Mouse (Mus musculus) intestine, embryonic 14.5 days (tissue): ENCODE measurements around the gene F7. TPM values are rescaled to one million over a fixed set of nuclear protein-coding genes. Genes with fewer than 3 reads are reported as not detected.

ENCODE experiments used
- ATAC-seq: fragments of 200-750 bp; cut with Nextera tagmentation; replicated peaks from 2 replicates; pipeline ENCODE4 v1.8.0; 2017; ENCODE audit warnings: low read depth, moderate number of reproducible peaks, moderate TSS enrichment, moderate library complexity; ENCODE audit not compliant: low FRiP score, low TSS enrichment
- DNase-seq: peaks from one replicate; pipeline ENCODE4 v3.0.0-alpha.2; 2018; ENCODE audit warnings: low spot score
- H3K27ac ChIP-seq: fragments of 300-500 bp; sonication (generic); 2 replicates; pipeline ENCODE4 v1.5.1; 2014; ENCODE audit warnings: low read depth, mild to moderate bottlenecking, control low read depth
- H3K27me3 ChIP-seq: fragments of 300-500 bp; sonication (generic); replicated peaks from 2 replicates; pipeline ENCODE4 v1.6.1; 2014; ENCODE audit warnings: low read length, control low read depth; ENCODE audit not compliant: control insufficient read depth, insufficient read depth
- H3K36me3 ChIP-seq: fragments of 300-500 bp; sonication (generic); 2 replicates; pipeline ENCODE4 v1.6.1; 2014; ENCODE audit warnings: low read length, control low read depth; ENCODE audit not compliant: control insufficient read depth, insufficient read depth
- H3K4me1 ChIP-seq: fragments of 300-500 bp; sonication (generic); replicated peaks from 2 replicates; pipeline ENCODE4 v1.6.1; 2014; ENCODE audit warnings: low read length, control low read depth, mixed read lengths; ENCODE audit not compliant: control insufficient read depth, insufficient read depth
- H3K4me2 ChIP-seq: fragments of 300-500 bp; sonication (generic); 2 replicates; pipeline ENCODE4 v1.6.1; 2014; ENCODE audit warnings: low read length
- H3K4me3 ChIP-seq: fragments of 300-500 bp; sonication (generic); 2 replicates; pipeline ENCODE4 v1.5.1; 2014; ENCODE audit warnings: low read depth, low read length, control low read depth, mixed read lengths
- H3K9ac ChIP-seq: fragments of 300-500 bp; sonication (generic); 2 replicates; pipeline ENCODE4 v1.6.1; 2014; ENCODE audit warnings: mild to moderate bottlenecking, low read length
- H3K9me3 ChIP-seq: fragments of 300-500 bp; sonication (generic); 2 replicates; pipeline ENCODE4 v1.6.1; 2016; ENCODE audit warnings: low read length, control low read depth; ENCODE audit not compliant: control insufficient read depth
- WGBS: fragments of 180-500 bp; shearing (Covaris S2); extraction: QIAGEN DNeasy Blood & Tissue Kit; methylation state at CpG from one replicate; pipeline ENCODE4 v1.1.7; 2014; 5-methylcytosine and 5-hydroxymethylcytosine counted together
- polyA plus RNA-seq: library from polyadenylated mRNA; unstranded; fragments of >200 nt; fragmentation: Nextera tagmentation; extraction: Ambion mirVana; gene quantifications from 2 replicates; pipeline ENCODE4 v1.2.1, GENCODE M21; 2014

F7 gene
- polyA plus RNA-seq, 1 experiment from 2014 or later = not detected

DNA sequence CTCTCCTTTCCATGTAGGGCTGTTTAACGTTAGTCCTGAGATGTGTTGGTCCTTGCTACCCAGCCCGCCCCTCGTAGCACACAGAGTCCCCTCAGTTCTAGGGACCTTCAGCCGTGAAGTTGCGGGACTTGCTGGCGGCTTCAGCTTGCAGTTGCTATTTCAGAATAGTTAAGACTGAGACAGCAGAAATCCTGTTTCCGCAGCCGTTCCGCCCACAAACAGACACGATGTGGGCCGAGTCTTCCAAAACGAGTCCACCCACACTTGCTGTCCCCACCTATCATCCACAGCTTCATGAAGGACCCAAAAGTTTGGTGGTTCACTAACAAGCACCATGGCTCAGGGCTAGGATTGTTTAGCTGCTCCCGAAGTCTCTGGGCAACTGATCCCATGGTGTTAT lies 40.6 kb upstream of the F7 start:
- Histone ChIP-seq H3K9me3 (no peaks in the 10 kb centered on the region), H3K27ac (no peak overlapping the region), H3K9ac (no peak overlapping the region), H3K36me3 (peaks cover 5% of the 10 kb centered on the region; the same call in 1 of the 2 replicates), H3K4me1 (no peaks in the 10 kb centered on the region), H3K4me3 (no peak overlapping the region), H3K27me3 (no peaks in the 10 kb centered on the region), H3K4me2 (no peak overlapping the region)
- DNase-seq (no peak), ATAC-seq (no peak)
- WGBS = 90% methylated on average over 13 of the region's 13 CpGs

DNA sequence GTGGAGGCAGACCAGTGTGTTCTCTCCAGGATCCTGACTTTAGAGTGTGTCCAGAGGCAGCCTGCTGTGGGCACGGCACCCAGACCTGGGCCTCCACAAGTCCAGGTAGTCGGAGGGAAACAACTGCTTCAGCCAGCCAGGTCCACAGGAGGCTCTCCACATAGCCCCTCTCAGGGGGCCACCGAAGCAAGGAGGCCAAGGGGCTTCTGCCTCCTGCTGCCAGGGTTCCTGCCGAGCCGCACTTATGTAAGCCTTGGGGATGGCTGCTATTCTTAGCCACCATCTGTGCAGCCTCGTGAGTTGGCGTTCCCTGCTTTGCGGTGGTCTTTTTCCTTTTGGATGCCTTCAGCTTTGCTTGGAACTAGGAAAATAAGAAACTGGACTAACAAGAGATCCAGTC lies 38.3 kb upstream of the F7 start:
- Histone ChIP-seq H3K4me3 (no peak overlapping the region), H3K9ac (no peak overlapping the region), H3K36me3 (peaks cover 5% of the 10 kb centered on the region; the same call in 1 of the 2 replicates), H3K27ac (no peak overlapping the region), H3K4me2 (no peak overlapping the region), H3K9me3 (no peaks in the 10 kb centered on the region), H3K27me3 (no peaks in the 10 kb centered on the region), H3K4me1 (no peaks in the 10 kb centered on the region)
- 89% methylated on average over 8 of the region's 8 CpGs for WGBS
- ATAC-seq (no peak), DNase-seq (no peak)

DNA sequence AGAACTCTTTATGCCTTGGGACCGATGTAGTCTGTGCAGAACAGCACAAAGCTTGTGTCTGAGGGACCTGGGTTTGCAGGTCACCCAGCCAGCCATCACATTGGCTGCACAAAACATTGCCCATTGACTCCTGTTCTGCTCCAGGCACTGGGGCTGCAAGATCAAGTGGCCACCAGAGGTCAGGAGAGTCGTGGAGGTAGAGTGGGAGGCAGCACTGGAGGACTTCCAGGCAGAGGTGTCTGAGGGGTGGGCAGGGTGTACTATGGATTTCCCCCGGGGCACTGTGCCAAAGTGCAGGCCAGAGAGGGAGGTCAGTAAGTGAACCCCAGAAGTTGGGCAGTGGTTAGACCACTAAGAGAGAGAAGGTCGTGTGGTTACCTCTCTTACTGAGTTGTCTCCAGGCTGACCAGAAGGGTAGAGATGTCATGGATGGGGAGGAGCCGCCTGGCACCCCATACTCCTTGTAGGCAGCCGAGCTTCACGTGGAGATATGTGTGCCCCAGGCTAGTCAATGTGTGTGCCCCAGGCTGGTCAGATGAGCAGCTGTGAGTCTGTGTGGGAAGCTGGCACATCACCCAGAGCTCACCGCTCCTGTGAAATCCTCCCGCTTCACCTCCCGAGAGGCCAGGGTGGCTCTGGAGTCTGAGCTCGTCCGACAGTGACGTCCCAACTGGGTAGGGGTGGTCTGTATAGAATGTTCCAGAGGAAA lies 37.0 kb upstream of the F7 start:
- no peak for ATAC-seq
- H3K9me3 ChIP-seq = no peaks in the 10 kb centered on the region
- H3K4me3 ChIP-seq = no peak overlapping the region

DNA sequence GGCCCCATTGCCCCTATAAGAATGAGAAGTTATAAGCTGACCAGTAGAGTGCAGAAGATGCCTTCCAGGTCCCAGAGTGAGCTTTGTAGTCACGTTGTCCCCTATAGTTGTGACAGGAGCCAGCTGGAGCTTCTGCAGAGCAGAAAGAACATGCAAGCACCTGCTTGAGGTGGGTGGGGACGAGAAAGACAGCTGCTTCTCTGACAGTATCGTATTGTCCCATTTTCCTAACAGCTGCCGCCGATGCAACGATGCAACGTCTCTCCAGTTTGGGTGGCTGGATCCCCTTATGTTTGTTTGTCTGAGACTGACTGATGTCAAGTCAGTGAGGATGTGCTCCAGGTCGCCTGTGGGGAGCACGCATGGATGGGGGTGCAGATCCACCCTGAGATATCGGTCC lies 34.4 kb upstream of the F7 start:
- no peak overlapping the region for H3K4me3 ChIP-seq
- no peak overlapping the region for H3K4me2 ChIP-seq
- no peak overlapping the region for H3K27ac ChIP-seq
- DNase-seq (no peak), ATAC-seq (no peak)
- no peaks in the 10 kb centered on the region for H3K9me3 ChIP-seq
- no peaks in the 10 kb centered on the region for H3K27me3 ChIP-seq
- 75% methylated on average over 10 of the region's 10 CpGs for WGBS
- no peaks in the 10 kb centered on the region for H3K36me3 ChIP-seq
- no peaks in the 10 kb centered on the region; the same call in 1 of the 2 replicates for H3K4me1 ChIP-seq
- H3K9ac ChIP-seq = no peak overlapping the region

More for the DNA sequence above, 37.0 kb upstream of the F7 start:
- no peak overlapping the region for H3K4me2 ChIP-seq
- no peaks in the 10 kb centered on the region for H3K4me1 ChIP-seq
- no peak overlapping the region for H3K27ac ChIP-seq
- peaks cover 5% of the 10 kb centered on the region; the same call in 1 of the 2 replicates for H3K36me3 ChIP-seq
- DNase-seq = no peak
- no peak overlapping the region for H3K9ac ChIP-seq
- WGBS = 75% methylated on average over 13 of the region's 13 CpGs
- H3K27me3 ChIP-seq = no peaks in the 10 kb centered on the region

DNA sequence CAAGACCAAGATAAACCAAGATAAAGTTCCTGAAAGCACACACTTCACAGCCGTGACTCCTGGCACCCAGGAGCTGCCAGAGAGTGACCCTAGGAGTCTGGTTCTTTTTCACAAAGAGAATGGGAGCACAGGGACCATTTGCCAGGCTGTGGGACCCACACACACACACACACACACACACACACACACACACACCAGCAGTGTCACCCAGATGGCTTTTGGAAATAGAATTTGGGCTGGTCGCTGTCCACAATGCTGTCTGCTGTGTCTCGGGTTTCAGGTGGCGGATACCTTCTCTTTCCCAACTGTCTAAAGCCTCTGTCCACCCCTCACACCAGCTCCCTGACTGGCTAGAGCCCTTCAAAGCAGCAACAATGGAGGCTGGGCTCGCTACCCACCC lies 31.4 kb upstream of the F7 start:
- H3K4me3 ChIP-seq = no peak overlapping the region
- DNase-seq (no peak), ATAC-seq (no peak)
- WGBS = 80% methylated on average over 5 of the region's 5 CpGs
- H3K4me1 ChIP-seq = peaks cover 8% of the 10 kb centered on the region; the same call in 1 of the 2 replicates
- H3K4me2 ChIP-seq = no peak overlapping the region
- H3K9ac ChIP-seq = no peak overlapping the region
- no peaks in the 10 kb centered on the region for H3K27me3 ChIP-seq
- H3K9me3 ChIP-seq = no peaks in the 10 kb centered on the region
- peaks cover 3% of the 10 kb centered on the region; the same call in 1 of the 2 replicates for H3K36me3 ChIP-seq
- no peak overlapping the region for H3K27ac ChIP-seq

DNA sequence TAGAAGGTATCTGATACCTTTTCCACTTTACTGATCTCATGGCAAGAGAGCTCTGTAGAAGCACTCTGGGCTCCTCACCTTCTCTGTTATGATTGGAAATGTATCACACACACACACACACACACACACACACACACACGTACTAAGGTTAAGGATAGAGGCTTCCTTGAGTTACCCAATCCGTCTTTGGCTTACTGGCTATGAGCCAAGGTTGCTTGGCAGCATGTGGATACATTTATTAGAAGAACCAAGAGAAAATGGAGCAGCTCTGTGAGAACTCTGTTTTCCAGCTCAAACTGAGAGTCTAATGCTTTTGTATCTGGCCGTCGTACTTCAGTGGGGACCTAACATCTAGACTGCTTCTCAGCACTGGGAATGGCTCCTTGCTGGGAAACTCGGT lies 30.4 kb upstream of the F7 start:
- Histone ChIP-seq H3K27me3 (no peaks in the 10 kb centered on the region), H3K4me1 (peaks cover 8% of the 10 kb centered on the region; the same call in 1 of the 2 replicates), H3K27ac (no peak overlapping the region), H3K9ac (no peak overlapping the region), H3K4me2 (no peak overlapping the region), H3K36me3 (peaks cover 5% of the 10 kb centered on the region; the same call in 1 of the 2 replicates), H3K9me3 (no peaks in the 10 kb centered on the region), H3K4me3 (no peak overlapping the region)
- 57% methylated on average over 5 of the region's 5 CpGs for WGBS
- ATAC-seq = no peak
- DNase-seq = no peak

DNA sequence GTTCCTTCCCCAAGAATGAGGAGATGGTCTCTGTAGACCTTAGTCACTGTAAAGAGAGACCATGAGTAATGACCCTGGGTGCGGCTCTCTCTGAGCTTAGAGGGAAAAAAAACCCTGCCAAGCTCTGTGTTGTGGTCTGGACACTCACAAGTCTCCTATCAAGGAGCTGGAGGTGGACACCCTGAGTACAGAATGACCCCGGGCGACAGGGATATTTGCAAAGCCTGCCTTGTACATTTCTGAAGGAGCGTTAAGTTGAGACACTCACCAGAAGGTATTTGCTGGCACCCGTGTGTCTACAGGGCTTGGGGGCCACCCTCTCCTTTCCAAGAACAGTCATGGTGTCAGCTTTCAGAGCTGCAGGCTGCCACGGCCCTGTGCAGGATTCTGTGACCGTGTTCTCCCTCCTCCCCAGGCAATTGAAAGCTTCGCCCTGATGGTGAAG lies 29.0 kb upstream of the F7 start:
- ATAC-seq = no peak
- Histone ChIP-seq H3K4me2 (no peak overlapping the region), H3K36me3 (peaks cover 17% of the 10 kb centered on the region; the same call in 1 of the 2 replicates), H3K9ac (no peak overlapping the region), H3K9me3 (no peaks in the 10 kb centered on the region), H3K4me1 (peaks cover 8% of the 10 kb centered on the region; the same call in 1 of the 2 replicates), H3K27me3 (no peaks in the 10 kb centered on the region), H3K4me3 (no peak overlapping the region), H3K27ac (no peak overlapping the region)
- WGBS = 47% methylated on average over 8 of the region's 8 CpGs
- no peak for DNase-seq

DNA sequence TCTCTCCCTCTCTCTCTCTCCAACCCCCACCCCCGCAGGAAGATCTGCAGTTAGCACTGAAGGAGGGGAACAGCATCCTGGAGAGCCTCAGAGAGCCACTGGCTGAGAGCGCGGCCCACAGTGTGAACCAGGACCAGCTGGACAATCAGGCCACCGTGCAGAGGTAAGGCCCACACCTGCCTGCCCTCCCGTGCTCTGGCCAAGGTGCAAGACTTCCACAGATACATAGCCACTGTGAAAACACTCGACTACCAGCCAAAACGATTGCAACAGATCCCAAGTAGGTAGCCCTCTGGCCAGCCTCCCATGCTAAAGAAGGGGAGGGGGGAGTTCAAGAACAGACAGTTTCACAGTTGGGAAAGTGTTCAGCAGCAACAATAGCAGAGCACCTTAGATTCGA lies 27.5 kb upstream of the F7 start:
- DNase-seq = no peak
- no peak for ATAC-seq
- Histone ChIP-seq H3K4me2 (no peak overlapping the region), H3K27ac (no peak overlapping the region), H3K36me3 (peaks cover 32% of the 10 kb centered on the region; the same call in 1 of the 2 replicates), H3K9me3 (no peaks in the 10 kb centered on the region), H3K4me3 (no peak overlapping the region), H3K27me3 (no peaks in the 10 kb centered on the region), H3K9ac (no peak overlapping the region), H3K4me1 (peaks cover 8% of the 10 kb centered on the region; the same call in 1 of the 2 replicates)
- 73% methylated on average over 8 of the region's 8 CpGs for WGBS

DNA sequence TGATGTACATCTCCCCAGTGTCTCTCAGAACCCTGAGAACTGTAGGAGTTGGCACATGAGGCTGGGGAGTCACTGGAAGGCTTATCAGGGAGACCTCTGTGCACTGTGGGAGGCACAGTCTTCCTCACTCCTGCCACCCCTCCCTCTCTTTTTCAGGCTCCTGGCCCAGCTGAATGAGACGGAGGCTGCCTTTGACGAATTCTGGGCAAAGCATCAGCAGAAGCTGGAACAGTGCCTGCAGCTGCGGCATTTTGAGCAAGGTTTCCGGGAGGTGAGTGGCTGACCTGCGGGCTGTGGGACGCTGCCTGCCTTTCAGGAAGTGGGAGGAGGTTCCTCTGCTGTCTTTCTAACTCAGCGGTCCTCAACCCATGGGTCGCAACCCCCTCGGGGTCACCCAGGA lies 26.0 kb upstream of the F7 start:
- DNase-seq (no peak), ATAC-seq (no peak)
- no peaks in the 10 kb centered on the region for H3K27me3 ChIP-seq
- H3K36me3 ChIP-seq = peaks cover 40% of the 10 kb centered on the region
- H3K27ac ChIP-seq = no peak overlapping the region
- no peak overlapping the region for H3K9ac ChIP-seq
- H3K4me1 ChIP-seq = peaks cover 8% of the 10 kb centered on the region; the same call in 1 of the 2 replicates
- no peaks in the 10 kb centered on the region for H3K9me3 ChIP-seq
- WGBS = 69% methylated on average over 9 of the region's 9 CpGs
- H3K4me3 ChIP-seq = no peak overlapping the region
- H3K4me2 ChIP-seq = no peak overlapping the region
